In the genomic region with DNA sequence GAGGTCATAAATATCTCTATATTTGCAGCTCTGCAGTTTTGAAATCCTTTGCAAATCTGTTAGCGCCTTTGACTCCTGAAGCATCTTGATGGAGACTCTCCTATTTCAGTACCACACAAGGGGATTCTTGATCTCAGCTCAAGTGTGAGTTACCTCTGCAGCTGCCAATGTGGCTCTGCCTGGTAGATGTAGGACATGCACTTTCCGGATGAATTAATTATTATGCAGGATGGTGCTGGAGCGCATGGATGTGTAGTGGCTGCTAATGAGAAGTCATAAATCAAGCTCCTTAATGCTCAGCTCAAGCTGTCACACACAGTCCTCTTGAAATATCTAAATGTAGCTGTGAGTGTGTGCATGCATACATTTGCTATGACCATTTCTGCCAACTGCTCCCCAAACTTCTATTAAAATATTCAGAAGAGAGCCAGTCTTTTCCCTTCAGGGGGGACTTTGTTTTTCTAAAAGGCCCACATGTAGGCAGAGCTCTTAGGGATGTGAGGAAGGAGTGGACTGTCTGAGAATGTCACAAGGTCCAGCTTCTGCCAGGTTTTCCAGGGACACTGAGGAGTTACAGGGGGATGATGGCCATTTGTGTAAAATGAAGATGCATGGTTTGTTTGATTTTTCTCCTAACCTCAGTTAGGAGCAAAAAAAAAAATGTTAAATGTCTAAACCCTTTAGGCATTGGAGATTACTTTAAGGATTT, we compare ENCODE assay signal across 15 mouse cellular contexts.
DNase-seq lines count a peak whose midpoint lies in the region; ATAC-seq and TF ChIP-seq lines count a peak whose summit lies in the region.
"Had no signal": no experiment of that assay in that cellular context is flagged by ENCODE, and none has a peak within 500 bp of the region (broad histone marks: within the 10 kb centered on the region; RNA-seq: fewer than 3 reads in every experiment).

No protein-coding gene starts in this region.

- no peak for TF ChIP-seq POLR2A in kidney, adult 2 months (IDR thresholded peaks at IDR 0.05; ENCODE audit: low read depth, low read length)

- H3K9ac ChIP-seq in kidney, embryonic 14.5 days (ENCODE audit: low read depth, low read length): no peak overlapping the region
- no peak overlapping the region for H3K9ac ChIP-seq in forebrain, embryonic 13.5 days
- H3K9ac ChIP-seq in hindbrain, embryonic 16.5 days (ENCODE audit: low read depth, low read length): no peak overlapping the region
- H3K9ac ChIP-seq in neural tube, embryonic 12.5 days: no peak overlapping the region
- H3K9ac ChIP-seq: heart, embryonic 12.5 days; lung, embryonic 14.5 days had no signal

- peak; percentile 81 for ATAC-seq in kidney, embryonic 14.5 days (ENCODE audit: low FRiP score, low TSS enrichment)
- peak; percentile 78 for ATAC-seq in forebrain, embryonic 13.5 days
- ATAC-seq in hindbrain, embryonic 16.5 days: peak; percentile 96
- peak; percentile 96 for ATAC-seq in neural tube, embryonic 12.5 days (ENCODE audit: low FRiP score, low read depth)

- no peak for DNase-seq in kidney, adult 2 months
- DNase-seq in adrenal gland, adult 18-20 months (ENCODE audit: low spot score in 2 of 2): no peak
- DNase-seq in urinary bladder, adult 18-20 months (ENCODE audit: low spot score in 2 of 2): no peak
- DNase-seq in layer of hippocampus, adult 9-10 months (ENCODE audit: low spot score): no peak
- DNase-seq: cerebellum, adult 9-10 months; heart, postnatal 36 days; kidney, adult 18-20 months; layer of hippocampus, adult 9-11 months; lung, embryonic 14.5 days; thymus, adult 2 months had no signal

- no peak overlapping the region for H3K4me3 ChIP-seq in kidney, embryonic 14.5 days (ENCODE audit: low read length)
- H3K4me3 ChIP-seq in kidney, adult 2 months (ENCODE audit: insufficient read depth, low read depth, low read length): no peak overlapping the region
- H3K4me3 ChIP-seq in forebrain, embryonic 13.5 days: no peak overlapping the region
- H3K4me3 ChIP-seq in hindbrain, embryonic 16.5 days (ENCODE audit: low read length): no peak overlapping the region
- no peak overlapping the region for H3K4me3 ChIP-seq in neural tube, embryonic 12.5 days
- H3K4me3 ChIP-seq: heart, embryonic 12.5 days had no signal

- H3K4me1 ChIP-seq in kidney, embryonic 14.5 days (ENCODE audit: control insufficient read depth, insufficient read depth, low read length): no peaks in the 10 kb centered on the region
- H3K4me1 ChIP-seq in kidney, adult 2 months (ENCODE audit: control insufficient read depth, insufficient read depth, low read length): no peaks in the 10 kb centered on the region
- peaks cover 30% of the 10 kb centered on the region for H3K4me1 ChIP-seq in forebrain, embryonic 13.5 days
- peaks cover 12% of the 10 kb centered on the region for H3K4me1 ChIP-seq in hindbrain, embryonic 16.5 days (ENCODE audit: control insufficient read depth, insufficient read depth, low read depth, low read length)
- H3K4me1 ChIP-seq in neural tube, embryonic 12.5 days: peaks cover 14% of the 10 kb centered on the region
- H3K4me1 ChIP-seq: heart, embryonic 12.5 days had no signal

- H3K27me3 ChIP-seq in kidney, embryonic 14.5 days (ENCODE audit: control insufficient read depth, insufficient read depth, low read length): no peaks in the 10 kb centered on the region
- no peaks in the 10 kb centered on the region for H3K27me3 ChIP-seq in kidney, adult 2 months (replicated peaks; ENCODE audit: control insufficient read depth, insufficient read depth, low read length)
- H3K27me3 ChIP-seq in forebrain, embryonic 13.5 days: no peaks in the 10 kb centered on the region
- no peaks in the 10 kb centered on the region for H3K27me3 ChIP-seq in hindbrain, embryonic 16.5 days (replicated peaks; ENCODE audit: control insufficient read depth, insufficient read depth, low read length)
- H3K27me3 ChIP-seq in neural tube, embryonic 12.5 days (replicated peaks): no peaks in the 10 kb centered on the region
- H3K27me3 ChIP-seq: heart, embryonic 12.5 days had no signal

- WGBS in kidney, embryonic 14.5 days: 44% methylated on average over 3 of the region's 3 CpGs
- WGBS in kidney, adult 2 months: 22% methylated on average over 3 of the region's 3 CpGs
- 55% methylated on average over 3 of the region's 3 CpGs for WGBS in forebrain, embryonic 13.5 days
- 31% methylated on average over 3 of the region's 3 CpGs for WGBS in hindbrain, embryonic 16.5 days
- WGBS in neural tube, embryonic 12.5 days: 48% methylated on average over 3 of the region's 3 CpGs

- no peak overlapping the region for H3K27ac ChIP-seq in kidney, embryonic 14.5 days (ENCODE audit: low read depth, low read length)
- no peak overlapping the region for H3K27ac ChIP-seq in kidney, adult 2 months (ENCODE audit: insufficient read depth, low read depth, low read length)
- H3K27ac ChIP-seq in forebrain, embryonic 13.5 days: peak overlapping the region; percentile 28; the same call in 1 of the 2 replicates
- no peak overlapping the region for H3K27ac ChIP-seq in hindbrain, embryonic 16.5 days (ENCODE audit: low read depth, low read length)
- 0 out of 2 replicates have a peak overlapping the region, but pooled peaks have one; percentile 37 for H3K27ac ChIP-seq in neural tube, embryonic 12.5 days

- H3K36me3 ChIP-seq in kidney, embryonic 14.5 days (ENCODE audit: control insufficient read depth, insufficient read depth, low read length): no peaks in the 10 kb centered on the region
- no peaks in the 10 kb centered on the region for H3K36me3 ChIP-seq in kidney, adult 2 months (ENCODE audit: control insufficient read depth, insufficient read depth, low read length)
- H3K36me3 ChIP-seq in forebrain, embryonic 13.5 days (ENCODE audit: poor library complexity, severe bottlenecking): no peaks in the 10 kb centered on the region
- no peaks in the 10 kb centered on the region for H3K36me3 ChIP-seq in hindbrain, embryonic 16.5 days (ENCODE audit: control insufficient read depth, insufficient read depth, low read length)
- no peaks in the 10 kb centered on the region for H3K36me3 ChIP-seq in neural tube, embryonic 12.5 days
- H3K36me3 ChIP-seq: heart, embryonic 12.5 days had no signal

- no peaks in the 10 kb centered on the region for H3K9me3 ChIP-seq in kidney, embryonic 14.5 days (ENCODE audit: control insufficient read depth, low read length)
- H3K9me3 ChIP-seq in forebrain, embryonic 13.5 days (replicated peaks): no peaks in the 10 kb centered on the region
- no peaks in the 10 kb centered on the region for H3K9me3 ChIP-seq in hindbrain, embryonic 16.5 days (ENCODE audit: control insufficient read depth, low read length)
- H3K9me3 ChIP-seq in neural tube, embryonic 12.5 days: no peaks in the 10 kb centered on the region
- H3K9me3 ChIP-seq: heart, embryonic 12.5 days had no signal

- no peak for TF ChIP-seq CTCF in kidney, adult 2 months (conservative IDR thresholded peaks at IDR 0.05; ENCODE audit: insufficient read depth, insufficient read length, low read depth, low read length)

- no peak overlapping the region for H3K4me2 ChIP-seq in kidney, embryonic 14.5 days (replicated peaks; ENCODE audit: low read depth, low read length)
- no peak overlapping the region for H3K4me2 ChIP-seq in forebrain, embryonic 13.5 days
- no peak overlapping the region for H3K4me2 ChIP-seq in hindbrain, embryonic 16.5 days (ENCODE audit: low read length)
- H3K4me2 ChIP-seq in neural tube, embryonic 12.5 days (replicated peaks): no peak overlapping the region
- H3K4me2 ChIP-seq: heart, embryonic 12.5 days; lung, embryonic 14.5 days had no signal

Comparison
In these comparisons a context has a peak if more than half of its experiments do, and no peak if none do; other contexts are left out.
1. H3K27ac ChIP-seq: peak in forebrain, embryonic 13.5 days (single experiment) and neural tube, embryonic 12.5 days (single experiment); none in kidney, embryonic 14.5 days (single experiment), kidney, adult 2 months (single experiment) and hindbrain, embryonic 16.5 days (single experiment).
2. Peak in every context shown above with its lines, with median percentiles within 50 percentile points of each other: ATAC-seq.